Mouse (Mus musculus) neural tube, embryonic 14.5 days (tissue): ENCODE measurements around the gene Lsm8. TPM values are rescaled to one million over a fixed set of nuclear protein-coding genes. Genes with fewer than 3 reads are reported as not detected.
A peak's percentile ranks its signal among the peaks of the same experiment; 100 is the strongest.
"Not testable (repeated sequence)": the region's sequence is repeated elsewhere in the genome, so short reads cannot be mapped to it uniquely, and the experiment has no call there.

ENCODE experiments used
- ATAC-seq: fragments of 200-750 bp; cut with Nextera tagmentation; 2 replicates; pipeline ENCODE4 v1.8.0; 2017; ENCODE audit warnings: low read depth, mild to moderate bottlenecking, moderate TSS enrichment, moderate library complexity
- H3K27ac ChIP-seq: fragments of 300-500 bp; sonication (generic); 2 replicates; pipeline ENCODE4 v1.5.1; 2014; ENCODE audit warnings: low read depth, mild to moderate bottlenecking, control low read depth, low read length, moderate library complexity, mixed read lengths
- H3K27me3 ChIP-seq: fragments of 300-500 bp; sonication (generic); 2 replicates; pipeline ENCODE4 v1.6.1; 2014; ENCODE audit warnings: low read length; ENCODE audit not compliant: control insufficient read depth, insufficient read depth
- H3K36me3 ChIP-seq: fragments of 300-500 bp; sonication (generic); 2 replicates; pipeline ENCODE4 v1.6.1; 2014; ENCODE audit warnings: low read length, mixed read lengths; ENCODE audit not compliant: control insufficient read depth, insufficient read depth
- H3K4me1 ChIP-seq: fragments of 300-500 bp; sonication (generic); 2 replicates; pipeline ENCODE4 v1.6.1; 2014; ENCODE audit warnings: low read length; ENCODE audit not compliant: control insufficient read depth, insufficient read depth
- H3K4me2 ChIP-seq: fragments of 300-500 bp; sonication (generic); 2 replicates; pipeline ENCODE4 v1.6.1; 2014; ENCODE audit warnings: mild to moderate bottlenecking, low read depth, low read length, control low read depth
- H3K4me3 ChIP-seq: fragments of 300-500 bp; sonication (generic); 2 replicates; pipeline ENCODE4 v1.5.1; 2014; ENCODE audit warnings: low read depth, low read length, control low read depth, mixed read lengths
- H3K9ac ChIP-seq: fragments of 300-500 bp; sonication (generic); replicated peaks from 2 replicates; pipeline ENCODE4 v1.6.1; 2014; ENCODE audit warnings: low read depth, mild to moderate bottlenecking, control low read depth, low read length, mixed read lengths
- H3K9me3 ChIP-seq: fragments of 300-500 bp; sonication (generic); 2 replicates; pipeline ENCODE4 v1.6.1; 2016; ENCODE audit warnings: low read length; ENCODE audit not compliant: control insufficient read depth
- WGBS: fragments of 180-500 bp; shearing (Covaris S2); extraction: QIAGEN DNeasy Blood & Tissue Kit; methylation state at CpG from one replicate; pipeline ENCODE4 v1.1.7; 2014; 5-methylcytosine and 5-hydroxymethylcytosine counted together
- polyA plus RNA-seq: library from polyadenylated mRNA; unstranded; fragments of >200 nt; fragmentation: Nextera tagmentation; extraction: Ambion mirVana; gene quantifications from 2 replicates; pipeline ENCODE4 v1.2.1, GENCODE M21; 2014

The Lsm8 gene
- 83.8 and 86.2 TPM in 2 replicates for polyA plus RNA-seq

- Histone ChIP-seq H3K27me3 (no peaks in the 10 kb centered on the region), H3K36me3 (no peaks in the 10 kb centered on the region; the same call in 1 of the 2 replicates), H3K4me1 (peaks cover 12% of the 10 kb centered on the region), H3K9ac (peak within 1 kb of the TSS; percentile 93), H3K4me2 (peak within 1 kb of the TSS; percentile 66), H3K27ac (peak within 1 kb of the TSS; percentile 92), H3K4me3 (peak within 1 kb of the TSS; percentile 82), H3K9me3 (no peaks in the 10 kb centered on the region)
- ATAC-seq, result peak; percentile 100
- 2% methylated on average over 37 of the region's 37 CpGs for WGBS
These were observed at the start of gene Lsm8 for GRCm38 (mm10) chr6:18848051-18848701. Lsm8 (plus strand) TSS chr6:18848579.

GRCm38 (mm10) chr6:18800869-18801511 is 47.4 kb upstream of the Lsm8 start:
- no peak for ATAC-seq
- Histone ChIP-seq H3K9me3 (no peaks in the 10 kb centered on the region), H3K36me3 (no peaks in the 10 kb centered on the region), H3K4me2 (no peak overlapping the region), H3K4me3 (no peak overlapping the region), H3K27me3 (no peaks in the 10 kb centered on the region), H3K27ac (no peak overlapping the region), H3K4me1 (no peaks in the 10 kb centered on the region), H3K9ac (no peak overlapping the region)
- 95% methylated on average over 2 of the region's 2 CpGs for WGBS

GRCm38 (mm10) chr6:18812623-18813022 is 35.8 kb upstream of the Lsm8 start:
- Histone ChIP-seq H3K27me3 (no peaks in the 10 kb centered on the region), H3K9me3 (no peaks in the 10 kb centered on the region), H3K27ac (no peak overlapping the region), H3K4me1 (no peaks in the 10 kb centered on the region), H3K36me3 (no peaks in the 10 kb centered on the region), H3K9ac (no peak overlapping the region), H3K4me3 (no peak overlapping the region), H3K4me2 (no peak overlapping the region)
- WGBS, result 73% methylated on average over 1 of the region's 1 CpGs
- no peak for ATAC-seq

GRCm38 (mm10) chr6:18815606-18816005 is 32.8 kb upstream of the Lsm8 start:
- ATAC-seq, result no peak
- Histone ChIP-seq H3K27ac (no peak overlapping the region), H3K36me3 (no peaks in the 10 kb centered on the region), H3K27me3 (no peaks in the 10 kb centered on the region), H3K4me2 (no peak overlapping the region), H3K9ac (no peak overlapping the region), H3K9me3 (no peaks in the 10 kb centered on the region), H3K4me3 (no peak overlapping the region), H3K4me1 (no peaks in the 10 kb centered on the region)
- 82% methylated on average over 2 of the region's 2 CpGs for WGBS

GRCm38 (mm10) chr6:18819343-18819742 is 29.0 kb upstream of the Lsm8 start:
- Histone ChIP-seq H3K27ac (no peak overlapping the region), H3K4me2 (no peak overlapping the region), H3K36me3 (no peaks in the 10 kb centered on the region), H3K9me3 (no peaks in the 10 kb centered on the region), H3K4me1 (no peaks in the 10 kb centered on the region), H3K4me3 (no peak overlapping the region), H3K9ac (no peak overlapping the region), H3K27me3 (no peaks in the 10 kb centered on the region)
- ATAC-seq, result no peak; the same call in 1 of the 2 replicates
- WGBS, result 18% methylated on average over 4 of the region's 4 CpGs

- no peaks in the 10 kb centered on the region for H3K9me3 ChIP-seq
- H3K36me3 ChIP-seq, result no peaks in the 10 kb centered on the region
- H3K27me3 ChIP-seq, result no peaks in the 10 kb centered on the region
- H3K4me2 ChIP-seq, result no peak overlapping the region
- no peak overlapping the region for H3K9ac ChIP-seq
- no peak overlapping the region for H3K27ac ChIP-seq
- no peaks in the 10 kb centered on the region for H3K4me1 ChIP-seq
- ATAC-seq, result no peak
- H3K4me3 ChIP-seq, result no peak overlapping the region
- 72% methylated on average over 4 of the region's 4 CpGs for WGBS
These were observed 28.1 kb upstream of the Lsm8 start for GRCm38 (mm10) chr6:18820246-18820645.

- 73% methylated on average over 1 of the region's 1 CpGs for WGBS
- H3K9me3 ChIP-seq, result no peaks in the 10 kb centered on the region
- no peak overlapping the region for H3K4me3 ChIP-seq
- H3K4me1 ChIP-seq, result no peaks in the 10 kb centered on the region
- H3K9ac ChIP-seq, result no peak overlapping the region
- no peaks in the 10 kb centered on the region for H3K27me3 ChIP-seq
- H3K4me2 ChIP-seq, result no peak overlapping the region
- H3K36me3 ChIP-seq, result no peaks in the 10 kb centered on the region
- no peak for ATAC-seq
- H3K27ac ChIP-seq, result no peak overlapping the region
These were observed 25.6 kb upstream of the Lsm8 start for GRCm38 (mm10) chr6:18822812-18823211.

GRCm38 (mm10) chr6:18832958-18833357 is 15.4 kb upstream of the Lsm8 start:
- H3K4me3 ChIP-seq, result no peak overlapping the region
- no peak overlapping the region for H3K27ac ChIP-seq
- ATAC-seq, result no peak
- H3K36me3 ChIP-seq, result no peaks in the 10 kb centered on the region
- no peak overlapping the region for H3K4me2 ChIP-seq
- no peaks in the 10 kb centered on the region for H3K4me1 ChIP-seq
- no peak overlapping the region for H3K9ac ChIP-seq
- WGBS, result 80% methylated on average over 1 of the region's 1 CpGs
- H3K27me3 ChIP-seq, result no peaks in the 10 kb centered on the region
- no peaks in the 10 kb centered on the region for H3K9me3 ChIP-seq

GRCm38 (mm10) chr6:18844529-18844928 is 3.9 kb upstream of the Lsm8 start:
- H3K36me3 ChIP-seq, result not testable (repeated sequence)
- 73% methylated on average over 4 of the region's 11 CpGs for WGBS

More at GRCm38 (mm10) chr6:18844529-18844928, 3.9 kb upstream of the Lsm8 start:
- not testable (repeated sequence) for H3K9me3 ChIP-seq, H3K27ac ChIP-seq, H3K4me2 ChIP-seq, H3K9ac ChIP-seq, H3K27me3 ChIP-seq, H3K4me1 ChIP-seq, H3K4me3 ChIP-seq, ATAC-seq
